Mouse (Mus musculus): ENCODE results near the gene Cd36.

Gene Cd36

DNA sequence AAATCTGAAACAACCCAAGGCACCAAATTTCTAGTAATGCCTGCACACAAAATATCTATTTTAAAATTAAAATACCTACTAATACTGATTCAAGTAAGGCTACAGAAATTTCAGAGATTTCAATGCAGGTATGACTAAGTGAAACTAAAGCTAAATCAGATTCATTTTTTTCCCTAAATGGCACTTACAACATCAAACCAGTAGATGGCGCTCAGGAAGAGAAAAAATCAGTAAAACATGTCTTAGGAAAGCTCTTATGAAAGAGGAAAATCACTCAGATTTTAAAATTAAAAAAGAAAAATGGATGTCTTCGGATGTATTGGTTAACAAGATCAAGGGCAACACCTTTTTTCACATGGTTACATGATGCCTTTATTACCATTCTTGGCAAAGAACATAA, 72.4 kb downstream of the Cd36 start:
- intact Hi-C loops (cut with DNase I), result loop anchor here (10.0 kb wide), 1 partner anchor 229 kb away; no protein-coding TSS in a partner anchor

GRCm38 (mm10) chr5:17810336-17810735, 78.3 kb downstream of the Cd36 start:
- intact Hi-C loops (cut with DNase I), result loop anchor here (10.0 kb wide), 1 partner anchor 234 kb away; no protein-coding TSS in a partner anchor

- intact Hi-C loops (cut with DNase I), result no loop called here
These were observed 81.7 kb downstream of the Cd36 start for GRCm38 (mm10) chr5:17806774-17807377.

DNA sequence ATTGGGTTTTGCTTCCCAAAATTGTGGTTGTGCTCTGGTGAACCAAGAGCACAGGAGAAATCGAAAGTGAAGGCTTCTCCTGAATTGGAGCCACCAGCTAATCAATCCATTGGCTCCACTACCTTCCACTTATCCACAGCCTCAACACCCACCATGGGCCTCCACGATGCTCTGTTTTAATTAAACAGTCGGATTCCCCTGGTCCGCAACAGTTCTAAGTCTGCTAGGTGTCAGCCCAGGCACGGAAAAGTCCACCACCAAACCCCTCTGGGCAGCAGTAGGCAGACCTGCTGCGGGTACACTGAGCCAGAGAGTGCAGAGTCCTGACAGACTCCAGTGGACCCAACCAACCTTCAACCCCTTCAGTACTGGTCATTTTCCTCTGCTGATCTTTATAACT, 112.0 kb downstream of the Cd36 start:
- intact Hi-C loops (cut with DNase I), result no loop called here

DNA sequence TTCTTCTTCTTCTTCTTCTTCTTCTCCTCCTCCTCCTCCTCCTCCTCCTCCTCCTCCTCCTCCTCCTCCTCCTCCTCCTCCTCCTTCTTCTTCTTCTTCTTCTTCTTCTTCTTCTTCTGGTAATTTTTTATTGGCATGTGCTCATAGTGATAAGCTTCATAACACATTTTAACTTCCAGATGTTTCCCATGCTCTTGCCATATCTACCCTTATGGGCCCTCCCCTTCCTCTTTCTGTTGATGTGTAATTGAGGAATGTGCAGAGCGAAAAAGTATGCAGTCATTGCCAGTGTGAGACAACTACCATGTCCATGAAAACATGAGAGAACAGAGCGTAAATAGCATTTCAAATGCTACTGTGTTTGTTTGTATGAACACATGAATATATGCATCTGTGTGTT, 118.3 kb downstream of the Cd36 start:
- intact Hi-C loops (cut with DNase I), result no loop called here

DNA sequence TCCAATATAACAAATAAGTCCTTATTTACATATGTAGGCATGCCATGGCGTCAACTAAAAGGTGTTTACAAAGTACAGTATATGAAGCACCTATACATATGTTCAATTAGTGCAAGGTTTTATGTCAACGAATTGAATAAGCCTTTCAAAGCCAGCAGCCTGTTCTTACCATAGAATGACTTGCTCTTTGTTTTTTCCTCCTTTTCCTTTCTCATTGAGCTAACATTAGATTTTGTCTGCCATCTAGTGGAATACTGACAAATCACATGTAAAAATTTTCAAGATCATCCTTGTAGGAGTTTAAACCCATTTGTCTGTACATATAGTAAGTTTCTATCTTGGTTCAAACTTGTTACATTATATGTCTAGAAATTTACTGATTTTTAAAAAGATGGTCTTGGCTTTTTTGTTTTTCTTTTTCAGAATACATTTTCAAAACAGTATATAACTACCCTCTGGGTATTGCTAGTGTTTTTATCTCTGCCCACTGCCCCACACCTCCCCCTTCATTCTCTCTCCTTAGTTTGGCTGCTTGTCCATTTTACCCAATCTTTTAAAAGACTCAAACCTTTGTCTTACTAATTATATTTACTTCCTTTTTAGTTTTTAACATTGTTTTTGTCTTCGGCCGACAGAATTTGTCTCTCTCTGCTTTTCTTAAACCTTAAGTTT, 122.5 kb downstream of the Cd36 start:
- intact Hi-C loops (cut with DNase I), result loop anchor here (5.0 kb wide), 1 partner anchor 829 kb away; no protein-coding TSS in a partner anchor

DNA sequence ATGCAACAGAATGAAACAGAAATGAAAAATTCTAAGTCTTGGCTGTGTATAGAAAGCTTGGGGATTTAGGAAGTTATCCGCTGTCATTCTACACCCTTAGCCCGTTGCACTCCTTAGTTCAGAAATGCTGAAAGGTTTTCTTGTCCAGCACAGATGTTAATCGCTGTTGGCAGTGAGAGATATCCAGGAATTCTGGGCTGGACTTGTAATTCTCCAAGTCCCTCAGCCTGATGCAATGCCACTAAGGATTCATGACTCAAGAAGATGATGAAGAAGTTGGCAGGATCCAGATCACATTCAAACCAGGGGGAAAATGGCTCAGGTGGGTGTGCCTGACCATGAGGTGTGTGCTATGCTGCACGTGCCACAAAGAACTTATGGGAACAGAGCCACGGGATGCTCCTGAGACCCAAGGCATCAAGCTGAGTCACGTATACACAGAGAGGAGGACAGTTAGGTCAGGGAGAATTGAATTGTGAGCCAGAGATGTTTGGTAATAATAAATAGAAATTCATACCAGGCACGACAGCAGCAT, 135.1 kb downstream of the Cd36 start:
- intact Hi-C loops (cut with DNase I), result no loop called here

DNA sequence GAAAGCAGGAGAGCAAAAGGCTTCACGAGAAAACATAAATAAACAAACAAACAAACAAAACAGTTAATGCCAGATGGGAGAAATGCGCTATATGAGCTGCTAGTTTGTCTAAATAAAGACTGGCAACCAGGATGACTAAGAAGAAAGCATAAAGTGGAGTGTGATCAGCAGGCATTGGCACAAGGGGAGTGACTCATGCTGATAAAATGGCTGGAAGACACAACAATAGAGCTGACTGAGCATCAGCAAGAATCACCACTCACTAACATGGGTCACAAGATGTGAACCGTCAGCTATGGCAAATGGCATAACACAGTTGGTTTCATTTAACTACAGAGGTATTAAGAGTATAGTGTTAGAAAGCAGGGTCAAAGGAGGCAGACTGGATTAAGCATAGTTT, 140.3 kb downstream of the Cd36 start:
- intact Hi-C loops (cut with DNase I), result no loop called here

DNA sequence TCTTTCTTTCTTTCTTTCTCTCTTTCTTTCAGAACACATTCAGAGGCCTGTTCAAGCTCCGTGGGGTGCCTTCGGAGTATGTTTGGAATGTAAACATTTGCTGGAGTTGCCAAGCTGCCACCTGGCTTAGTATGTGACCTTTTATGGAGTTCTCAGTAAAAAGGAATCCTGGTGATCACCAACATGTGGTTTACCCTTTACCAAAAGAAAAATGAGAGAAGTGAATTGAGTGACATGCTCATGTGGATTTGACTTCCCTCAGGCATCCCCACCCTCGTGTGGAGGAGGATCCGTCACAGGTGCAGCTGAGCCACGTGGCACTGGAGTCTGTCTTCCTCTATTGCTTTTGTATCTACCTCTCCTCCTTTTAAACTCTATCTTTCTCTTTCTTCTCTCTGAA, 141.5 kb downstream of the Cd36 start:
- intact Hi-C loops (cut with DNase I), result no loop called here

DNA sequence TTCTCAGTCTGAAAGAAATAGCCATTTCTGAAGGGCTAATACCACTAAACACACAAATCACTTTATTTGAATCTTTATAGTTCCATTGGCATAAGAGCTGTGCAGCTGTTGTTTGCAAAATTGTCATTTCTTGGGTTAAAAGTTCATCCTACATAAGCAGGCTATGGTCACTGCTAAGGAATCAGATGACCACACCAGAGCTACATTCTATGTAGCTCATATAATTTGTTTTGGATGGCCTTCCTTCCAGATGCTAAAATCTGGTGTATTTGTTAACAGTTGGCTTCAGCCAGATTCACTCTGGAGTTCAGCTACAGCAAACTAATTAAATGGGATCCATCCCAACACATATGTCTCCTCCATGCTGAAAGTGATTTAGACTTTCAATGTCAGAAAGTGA, 142.1 kb downstream of the Cd36 start:
- intact Hi-C loops (cut with DNase I), result no loop called here

DNA sequence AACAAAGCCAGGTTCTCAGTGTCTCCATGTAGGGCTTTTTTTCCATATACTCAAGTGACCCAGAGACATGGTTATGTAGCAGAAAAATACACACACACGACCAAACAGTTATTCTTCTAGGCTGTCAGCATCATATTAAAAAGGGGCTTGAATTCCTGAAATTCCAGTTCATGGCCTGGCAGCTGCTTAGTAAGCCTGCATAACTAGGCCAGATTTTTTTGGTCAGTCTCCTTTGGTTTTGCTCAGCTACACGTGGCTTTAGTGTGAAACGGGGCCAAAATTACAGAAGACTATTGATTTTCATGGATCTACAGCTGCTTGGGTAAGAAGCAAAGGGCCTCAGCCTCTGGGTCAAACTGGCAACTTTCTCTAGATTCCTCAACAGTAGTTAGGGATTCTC, 148.8 kb downstream of the Cd36 start:
- intact Hi-C loops (cut with DNase I), result no loop called here
